Mouse (Mus musculus): ENCODE results near the gene Piezo1. TPM values are rescaled to one million over a fixed set of nuclear protein-coding genes. Genes with fewer than 3 reads are reported as not detected.

Gene Piezo1
- polyA plus RNA-seq, 1 experiment from 2014 or later: 12.4 TPM

DNA sequence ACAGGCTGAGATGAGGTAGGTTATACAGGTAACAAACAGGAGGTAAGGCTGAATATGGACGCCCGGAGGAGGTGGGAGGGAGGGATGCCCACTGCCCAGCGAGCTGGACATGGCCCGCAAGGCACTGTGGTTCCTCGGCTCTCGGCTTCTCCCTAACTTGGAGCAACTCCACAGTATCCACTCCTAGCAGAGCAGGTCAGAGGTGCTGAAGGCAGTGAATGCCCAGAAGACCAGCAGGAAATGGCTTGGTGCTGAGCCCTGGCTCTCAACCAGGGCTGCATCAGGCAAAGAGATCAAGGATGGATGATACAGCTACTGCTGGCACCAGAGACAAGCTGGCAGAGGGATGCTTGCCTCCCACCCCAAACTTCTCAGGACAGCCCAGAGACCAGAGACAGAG is 26.6 kb downstream of the Piezo1 start:
- WGBS (ENCODE audit: insufficient replicate concordance): 83% methylated on average over 6 of the region's 6 CpGs

DNA sequence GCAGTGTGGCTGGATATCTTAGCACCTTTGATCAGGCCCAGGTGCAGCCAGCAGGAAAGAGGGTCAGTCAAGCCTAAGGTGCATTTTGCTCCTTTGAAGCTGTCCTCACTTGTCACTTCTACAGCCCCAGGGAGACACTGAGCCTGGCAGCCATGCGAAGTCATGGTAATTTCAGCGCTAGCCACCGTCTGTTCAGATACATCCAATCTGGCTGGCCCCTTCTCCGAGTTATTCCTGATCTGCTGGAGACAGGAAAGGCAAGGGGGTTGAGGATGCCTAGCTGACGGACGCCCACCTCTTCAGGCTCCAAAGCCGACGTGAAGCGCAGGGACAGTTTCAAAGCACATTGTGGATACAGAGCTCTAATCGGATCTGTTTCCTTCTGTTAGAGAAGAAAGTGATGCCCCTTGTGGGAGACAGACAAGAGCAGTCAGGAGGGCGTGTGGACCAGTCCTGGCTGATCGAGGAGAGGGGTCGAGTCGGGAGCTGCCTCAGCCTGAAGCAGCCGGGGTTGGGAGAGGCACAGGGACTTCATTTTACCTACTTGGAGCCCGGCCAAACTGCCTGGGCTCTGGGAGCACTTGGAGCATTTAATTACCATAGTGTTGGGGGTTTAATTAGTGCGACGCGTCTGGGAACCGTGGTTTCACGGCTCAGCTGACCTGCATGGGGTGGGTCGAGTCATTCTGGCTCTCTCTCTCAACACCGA is 27.3 kb downstream of the Piezo1 start:
- 47% methylated on average over 23 of the region's 23 CpGs for WGBS (ENCODE audit: insufficient replicate concordance)

More for the DNA sequence above, 26.6 kb downstream of the Piezo1 start:
- H3K4me2 ChIP-seq: peak overlapping the region; percentile 60
- H3K4me3 ChIP-seq (replicated peaks): 0 out of 2 replicates have a peak overlapping the region, but pooled peaks have one; percentile 17
- H3K9me3 ChIP-seq (replicated peaks): no peaks in the 10 kb centered on the region
- H3K27me3 ChIP-seq: no peaks in the 10 kb centered on the region
- H3K36me3 ChIP-seq (replicated peaks): peaks cover 38% of the 10 kb centered on the region
- H3K9ac ChIP-seq: peak overlapping the region; percentile 17; the same call in 1 of the 2 replicates
- peaks cover 81% of the 10 kb centered on the region for H3K4me1 ChIP-seq (replicated peaks)
- peak overlapping the region; percentile 79 for H3K27ac ChIP-seq (replicated peaks)
- 0 out of 2 replicates have a peak, but pooled peaks have one; percentile 8 for ATAC-seq (ENCODE audit: insufficient read depth)

DNA sequence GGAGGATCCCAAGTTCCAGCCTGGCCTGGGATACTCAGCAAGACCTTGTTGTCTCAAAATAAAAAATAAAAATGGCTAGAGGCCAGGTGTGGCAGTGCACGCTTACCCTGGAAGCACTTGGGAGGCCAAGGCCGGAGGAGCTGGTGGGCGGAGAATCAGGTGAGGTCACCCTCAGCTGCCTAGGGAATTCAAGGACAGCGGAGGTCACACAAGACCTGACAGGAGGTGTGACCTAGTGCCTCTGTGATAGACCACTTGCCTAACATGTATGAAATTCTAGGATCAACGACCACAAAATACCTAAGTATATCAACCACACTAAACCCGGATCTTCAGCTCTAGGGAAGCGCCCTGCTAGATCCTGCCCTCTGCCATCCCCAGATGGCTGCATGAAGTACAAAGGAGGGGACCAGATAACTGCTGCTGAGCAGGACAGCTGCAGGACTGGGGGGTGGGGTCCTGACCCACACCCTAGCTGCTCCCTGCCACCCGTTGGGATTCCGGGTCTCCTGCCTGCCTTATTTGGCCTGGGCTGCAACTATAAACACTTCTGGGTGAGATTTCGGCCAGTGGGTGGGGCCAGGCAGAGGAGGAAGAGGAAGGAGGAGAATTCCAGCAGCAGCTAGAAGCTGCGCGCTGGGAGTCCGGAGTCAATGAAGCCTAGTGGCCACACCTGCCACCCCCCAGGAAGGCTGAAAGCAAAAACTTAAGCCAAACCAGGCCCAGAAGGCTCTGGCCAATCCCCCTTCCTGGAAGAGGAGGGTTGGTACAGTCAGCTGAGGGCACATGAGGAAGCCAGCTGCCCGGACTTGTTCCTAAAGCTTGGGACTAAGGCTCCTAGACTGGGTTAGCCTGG is 28.1 kb downstream of the Piezo1 start:
- Histone ChIP-seq H3K4me1 (replicated peaks) (peaks cover 94% of the 10 kb centered on the region), H3K9ac (no peak overlapping the region), H3K4me2 (peak overlapping the region; percentile 19), H3K9me3 (replicated peaks) (no peaks in the 10 kb centered on the region), H3K27ac (replicated peaks) (peak overlapping the region; percentile 79), H3K27me3 (no peaks in the 10 kb centered on the region), H3K36me3 (replicated peaks) (peaks cover 29% of the 10 kb centered on the region), H3K4me3 (replicated peaks) (no peak overlapping the region; the same call in 1 of the 2 replicates)
- ATAC-seq (ENCODE audit: insufficient read depth): no peak
- 53% methylated on average over 14 of the region's 14 CpGs for WGBS (ENCODE audit: insufficient replicate concordance)

More for the DNA sequence above, 27.3 kb downstream of the Piezo1 start:
- no peaks in the 10 kb centered on the region for H3K27me3 ChIP-seq
- H3K9ac ChIP-seq: 0 out of 2 replicates have a peak overlapping the region, but pooled peaks have one; percentile 17
- H3K9me3 ChIP-seq (replicated peaks): no peaks in the 10 kb centered on the region
- no peak for ATAC-seq (ENCODE audit: insufficient read depth)
- H3K36me3 ChIP-seq (replicated peaks): peaks cover 32% of the 10 kb centered on the region
- H3K4me3 ChIP-seq (replicated peaks): no peak overlapping the region; the same call in 1 of the 2 replicates
- peak overlapping the region; percentile 79 for H3K27ac ChIP-seq (replicated peaks)
- peak overlapping the region; percentile 19 for H3K4me2 ChIP-seq
- H3K4me1 ChIP-seq (replicated peaks): peaks cover 88% of the 10 kb centered on the region

DNA sequence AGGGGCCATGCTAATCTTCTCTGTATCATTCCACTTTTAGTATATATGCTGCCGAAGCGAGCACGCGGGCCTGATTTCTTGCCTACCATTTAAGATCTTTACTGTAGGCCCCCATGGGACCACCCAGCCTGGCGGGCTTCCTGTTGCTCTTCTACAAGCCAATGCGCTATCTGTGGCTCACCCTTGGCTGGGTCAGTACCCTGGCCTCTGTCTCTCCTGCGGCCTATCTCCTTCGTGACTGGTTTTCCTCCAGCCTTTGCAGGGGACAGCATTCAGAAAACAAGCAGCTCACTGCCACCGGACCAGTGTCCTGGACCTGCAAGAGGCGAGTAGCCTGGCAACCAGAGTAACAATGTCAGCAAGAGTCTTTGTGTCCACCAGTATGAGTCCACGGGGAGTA is 30.5 kb downstream of the Piezo1 start:
- peaks cover 91% of the 10 kb centered on the region for H3K4me1 ChIP-seq (replicated peaks)
- no peak overlapping the region for H3K4me2 ChIP-seq
- no peaks in the 10 kb centered on the region for H3K9me3 ChIP-seq (replicated peaks)
- no peaks in the 10 kb centered on the region for H3K27me3 ChIP-seq
- H3K36me3 ChIP-seq (replicated peaks): peaks cover 33% of the 10 kb centered on the region
- H3K9ac ChIP-seq: no peak overlapping the region; the same call in 1 of the 2 replicates
- H3K4me3 ChIP-seq (replicated peaks): no peak overlapping the region
- 54% methylated on average over 11 of the region's 11 CpGs for WGBS (ENCODE audit: insufficient replicate concordance)
- H3K27ac ChIP-seq (replicated peaks): peak overlapping the region; percentile 59
- ATAC-seq (ENCODE audit: insufficient read depth): no peak

DNA sequence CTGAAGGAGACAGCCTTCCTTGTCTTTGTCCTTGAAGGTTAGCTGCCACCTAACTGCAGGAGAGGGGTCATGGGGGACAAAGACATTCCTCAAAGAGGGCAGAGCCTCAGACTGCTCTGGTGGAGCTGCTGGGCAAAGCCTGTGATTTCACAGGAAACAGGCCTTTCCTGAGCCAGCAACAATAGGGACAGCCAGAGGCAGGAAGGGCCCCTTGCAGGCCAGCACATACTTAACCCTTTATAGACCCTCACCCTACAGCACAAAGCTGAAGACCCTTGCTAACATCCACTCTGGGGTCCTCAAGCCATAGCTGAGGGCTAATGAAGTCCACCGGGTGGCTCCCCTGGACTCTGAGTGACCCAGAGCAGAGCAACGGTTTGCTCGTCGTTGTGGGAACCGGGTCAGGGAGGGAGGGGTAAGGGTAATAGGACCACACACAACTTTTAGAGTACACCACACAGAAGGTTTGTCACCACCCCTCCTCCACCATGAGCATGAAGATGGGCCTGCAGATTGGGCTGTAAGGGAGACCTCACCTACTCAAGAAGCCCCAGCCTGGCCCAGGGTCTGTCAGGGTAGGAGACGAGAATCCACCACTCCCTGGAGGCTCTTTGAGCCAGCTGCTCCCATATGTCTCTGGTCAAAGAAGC is 33.5 kb downstream of the Piezo1 start:
- Histone ChIP-seq H3K27me3 (no peaks in the 10 kb centered on the region), H3K9ac (no peak overlapping the region), H3K4me2 (no peak overlapping the region), H3K27ac (replicated peaks) (peak overlapping the region; percentile 48), H3K4me1 (replicated peaks) (peaks cover 63% of the 10 kb centered on the region), H3K4me3 (replicated peaks) (no peak overlapping the region), H3K36me3 (replicated peaks) (peaks cover 41% of the 10 kb centered on the region), H3K9me3 (replicated peaks) (no peaks in the 10 kb centered on the region)
- 22% methylated on average over 6 of the region's 6 CpGs for WGBS (ENCODE audit: insufficient replicate concordance)
- ATAC-seq (ENCODE audit: insufficient read depth): no peak

DNA sequence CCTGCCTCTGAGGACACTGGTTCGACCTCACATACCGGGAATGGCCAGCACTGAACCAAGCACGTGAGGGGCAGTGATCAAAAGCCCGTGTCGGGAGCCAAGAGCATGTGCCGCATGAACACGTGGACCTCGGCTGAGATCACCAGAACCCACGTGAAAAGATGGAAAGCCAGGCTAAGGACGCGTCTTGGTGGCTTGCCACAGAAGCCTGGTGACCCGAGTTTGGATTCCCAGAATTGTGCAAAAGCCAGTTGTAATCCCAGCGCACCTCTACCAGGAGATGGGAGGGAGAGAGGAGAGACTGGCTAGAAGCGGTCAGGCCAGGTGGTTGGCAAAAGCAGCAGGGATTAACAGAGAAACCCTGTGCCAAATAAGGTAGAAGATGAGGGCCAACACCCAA is 35.4 kb downstream of the Piezo1 start:
- 86% methylated on average over 14 of the region's 14 CpGs for WGBS (ENCODE audit: insufficient replicate concordance)
- no peak overlapping the region for H3K9ac ChIP-seq

DNA sequence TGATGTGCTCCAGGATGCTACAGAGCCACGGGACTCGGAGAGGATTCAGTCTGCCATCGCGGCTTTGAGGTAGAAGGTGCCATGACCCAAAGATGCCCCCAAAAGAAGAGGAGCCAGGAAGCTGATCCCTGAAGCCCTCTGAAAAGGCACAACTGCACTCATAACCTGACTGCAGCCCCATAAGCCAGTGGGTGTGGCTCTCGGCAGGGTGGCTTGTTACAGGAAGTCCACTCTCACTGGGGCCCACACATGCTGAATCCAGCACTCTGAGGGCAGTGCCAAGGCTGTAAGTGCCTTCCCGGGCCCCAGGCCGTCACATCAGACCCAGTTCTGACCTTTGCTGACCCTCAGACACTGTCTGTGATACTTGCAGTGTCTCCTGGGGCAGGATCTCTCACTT is 38.7 kb downstream of the Piezo1 start:
- H3K4me3 ChIP-seq (replicated peaks): no peak overlapping the region
- peaks cover 76% of the 10 kb centered on the region for H3K36me3 ChIP-seq (replicated peaks)
- H3K9me3 ChIP-seq (replicated peaks): no peaks in the 10 kb centered on the region
- peaks cover 46% of the 10 kb centered on the region for H3K4me1 ChIP-seq (replicated peaks)
- no peak for ATAC-seq (ENCODE audit: insufficient read depth)
- H3K27me3 ChIP-seq: no peaks in the 10 kb centered on the region
- H3K4me2 ChIP-seq: no peak overlapping the region
- no peak overlapping the region; the same call in 1 of the 2 replicates for H3K27ac ChIP-seq (replicated peaks)
- WGBS (ENCODE audit: insufficient replicate concordance): 77% methylated on average over 7 of the region's 7 CpGs
- H3K9ac ChIP-seq: no peak overlapping the region

More for the DNA sequence above, 35.4 kb downstream of the Piezo1 start:
- peaks cover 64% of the 10 kb centered on the region for H3K4me1 ChIP-seq (replicated peaks)
- no peak overlapping the region for H3K4me2 ChIP-seq
- no peak overlapping the region for H3K27ac ChIP-seq (replicated peaks)
- peaks cover 55% of the 10 kb centered on the region for H3K36me3 ChIP-seq (replicated peaks)
- H3K4me3 ChIP-seq (replicated peaks): no peak overlapping the region
- H3K9me3 ChIP-seq (replicated peaks): no peaks in the 10 kb centered on the region
- no peaks in the 10 kb centered on the region for H3K27me3 ChIP-seq
- no peak for ATAC-seq (ENCODE audit: insufficient read depth)

DNA sequence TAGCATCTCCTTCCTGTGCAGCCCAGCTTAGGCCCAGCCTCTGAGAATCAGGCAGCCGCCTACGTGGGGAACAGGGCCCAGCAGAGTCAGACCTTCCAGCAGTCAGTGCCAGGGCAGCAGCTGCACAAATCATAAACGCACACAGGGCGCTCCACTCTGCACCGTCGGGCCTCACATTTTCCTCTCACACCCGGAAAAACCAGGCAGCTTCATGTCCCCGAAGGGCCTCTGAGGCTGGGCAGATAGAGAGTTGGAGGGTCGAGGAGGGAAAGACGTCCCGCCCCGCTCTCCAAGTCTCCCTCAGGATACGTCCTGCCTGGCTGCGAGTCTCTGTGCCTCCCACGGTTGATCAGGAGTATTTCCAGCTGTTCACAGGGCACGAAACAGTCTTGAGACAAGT is 39.6 kb downstream of the Piezo1 start:
- no peak overlapping the region for H3K27ac ChIP-seq (replicated peaks)
- no peak for ATAC-seq (ENCODE audit: insufficient read depth)
- H3K4me1 ChIP-seq (replicated peaks): peaks cover 38% of the 10 kb centered on the region
- H3K27me3 ChIP-seq: no peaks in the 10 kb centered on the region
- 77% methylated on average over 16 of the region's 16 CpGs for WGBS (ENCODE audit: insufficient replicate concordance)
- H3K4me2 ChIP-seq: no peak overlapping the region
- no peaks in the 10 kb centered on the region for H3K9me3 ChIP-seq (replicated peaks)
- no peak overlapping the region for H3K4me3 ChIP-seq (replicated peaks)
- H3K9ac ChIP-seq: no peak overlapping the region
- peaks cover 75% of the 10 kb centered on the region for H3K36me3 ChIP-seq (replicated peaks)

DNA sequence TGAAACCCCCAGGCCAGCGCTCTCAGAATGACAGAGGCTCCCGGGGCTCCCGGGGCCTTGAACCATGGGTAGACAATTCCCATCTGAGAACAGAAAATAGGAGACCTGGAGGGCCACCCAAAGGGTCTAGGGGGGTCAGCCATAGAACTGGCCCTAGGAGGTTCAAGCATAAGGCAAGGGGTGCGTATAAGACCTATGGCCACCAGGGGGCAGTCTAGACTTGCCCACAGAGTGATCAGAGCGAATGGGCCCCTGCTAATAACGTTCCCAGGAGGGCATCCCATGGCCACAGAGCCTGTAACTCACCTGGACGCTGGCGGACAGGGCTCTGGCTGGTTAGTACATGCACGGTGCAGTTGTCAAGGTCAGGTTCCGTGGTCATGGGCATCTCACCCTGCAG is 50.3 kb downstream of the Piezo1 start:
- Histone ChIP-seq H3K27me3 (no peaks in the 10 kb centered on the region), H3K4me1 (replicated peaks) (0 out of 2 replicates have a peak, but pooled peaks cover 6% of the 10 kb centered on the region), H3K36me3 (replicated peaks) (peaks cover 95% of the 10 kb centered on the region), H3K9ac (no peak overlapping the region), H3K27ac (replicated peaks) (no peak overlapping the region), H3K4me2 (no peak overlapping the region), H3K9me3 (replicated peaks) (no peaks in the 10 kb centered on the region), H3K4me3 (replicated peaks) (no peak overlapping the region)
- 37% methylated on average over 10 of the region's 10 CpGs for WGBS (ENCODE audit: insufficient replicate concordance)
- ATAC-seq (ENCODE audit: insufficient read depth): peak; percentile 47

DNA sequence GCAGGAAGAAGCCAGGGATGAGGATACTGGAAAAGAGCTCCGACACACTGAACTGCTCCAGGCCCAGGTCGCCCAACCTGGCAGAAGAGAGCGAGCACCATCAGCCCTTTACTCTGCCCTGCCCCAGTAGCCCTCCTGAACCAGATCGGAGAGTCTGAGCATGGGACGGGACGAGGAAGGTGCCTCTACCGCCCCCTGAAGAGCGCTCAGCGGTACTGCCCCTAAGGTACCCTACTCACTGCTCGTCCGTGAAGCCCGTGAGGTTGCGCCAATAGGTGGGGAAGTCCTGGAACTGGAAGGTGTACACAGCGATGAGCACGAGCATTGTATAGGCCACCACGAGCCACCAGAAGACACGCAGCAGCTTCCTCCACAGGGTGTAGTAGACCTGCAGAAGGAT is 53.2 kb downstream of the Piezo1 start:
- no peaks in the 10 kb centered on the region for H3K9me3 ChIP-seq (replicated peaks)
- 0 out of 2 replicates have a peak, but pooled peaks cover 6% of the 10 kb centered on the region for H3K4me1 ChIP-seq (replicated peaks)
- H3K9ac ChIP-seq: no peak overlapping the region
- H3K4me3 ChIP-seq (replicated peaks): no peak overlapping the region
- no peaks in the 10 kb centered on the region for H3K27me3 ChIP-seq
- H3K36me3 ChIP-seq (replicated peaks): peaks cover 98% of the 10 kb centered on the region
- no peak overlapping the region for H3K4me2 ChIP-seq
- WGBS (ENCODE audit: insufficient replicate concordance): 72% methylated on average over 17 of the region's 17 CpGs
- no peak for ATAC-seq (ENCODE audit: insufficient read depth)
- H3K27ac ChIP-seq (replicated peaks): no peak overlapping the region

Data from liver, embryonic 15.5 days (tissue).